Mouse (Mus musculus) heart, postnatal 0 days (tissue): ENCODE data around the gene Pigm. TPM values are rescaled to one million over a fixed set of nuclear protein-coding genes. Genes with fewer than 3 reads are reported as not detected.

Experiments used
- ATAC-seq: fragments of 200-750 bp; cut with Nextera tagmentation; 2 replicates; pipeline ENCODE4 v1.8.0; 2017; ENCODE audit warnings: low read depth, moderate number of reproducible peaks, moderate library complexity; ENCODE audit not compliant: insufficient read depth
- DNase-seq: peaks from one replicate; pipeline ENCODE4 v3.0.0-alpha.2; 2016; ENCODE audit warnings: low spot score
- H3K27ac ChIP-seq: fragments of 300-500 bp; sonication (generic); 2 replicates; pipeline ENCODE4 v1.5.1; 2014; ENCODE audit warnings: low read depth, mild to moderate bottlenecking
- H3K27me3 ChIP-seq: fragments of 300-500 bp; sonication (generic); 2 replicates; pipeline ENCODE4 v1.6.1; 2014; ENCODE audit warnings: low read length, mixed read lengths; ENCODE audit not compliant: control insufficient read depth, insufficient read depth
- H3K36me3 ChIP-seq: fragments of 300-500 bp; sonication (generic); replicated peaks from 2 replicates; pipeline ENCODE4 v1.6.1; 2014; ENCODE audit warnings: low read length, mixed read lengths; ENCODE audit not compliant: control insufficient read depth, insufficient read depth
- H3K4me1 ChIP-seq: fragments of 300-500 bp; sonication (generic); 2 replicates; pipeline ENCODE4 v1.6.1; 2014; ENCODE audit warnings: antibody characterized with exemption; ENCODE audit not compliant: control insufficient read depth, insufficient read depth
- H3K4me2 ChIP-seq: fragments of 300-500 bp; sonication (generic); 2 replicates; pipeline ENCODE4 v1.6.1; 2014; ENCODE audit warnings: low read depth, mild to moderate bottlenecking, low read length, moderate library complexity
- H3K4me3 ChIP-seq: fragments of 300-500 bp; sonication (generic); 2 replicates; pipeline ENCODE4 v1.5.1; 2014; ENCODE audit warnings: low read depth, low read length
- H3K9ac ChIP-seq: fragments of 300-500 bp; sonication (generic); replicated peaks from 2 replicates; pipeline ENCODE4 v1.6.1; 2014; ENCODE audit warnings: low read depth, low read length, mixed read lengths
- H3K9me3 ChIP-seq: fragments of 300-500 bp; sonication (generic); replicated peaks from 2 replicates; pipeline ENCODE4 v1.6.1; 2016; ENCODE audit warnings: low read length; ENCODE audit not compliant: control insufficient read depth
- CTCF ChIP-seq: IDR thresholded peaks from 2 replicates; pipeline ENCODE4 v1.5.1; 2016; ENCODE audit warnings: antibody characterized with exemption, control low read depth, low read depth
- EP300 ChIP-seq: IDR thresholded peaks from 2 replicates; pipeline ENCODE4 v1.6.1; 2016; ENCODE audit warnings: antibody characterized with exemption, low read depth
- WGBS: fragments of 180-500 bp; shearing (Covaris S2); extraction: QIAGEN DNeasy Blood & Tissue Kit; methylation state at CpG from one replicate; pipeline ENCODE4 v1.1.7; 2014; 5-methylcytosine and 5-hydroxymethylcytosine counted together
- polyA plus RNA-seq: library from polyadenylated mRNA; unstranded; fragments of >200 nt; fragmentation: Nextera tagmentation; extraction: Ambion mirVana; gene quantifications from 2 replicates; pipeline ENCODE4 v1.2.1, GENCODE M21; 2015
- total RNA-seq: library from RNA; depleted of rRNA; stranded (reverse); fragments of >200 nt; gene quantifications from 2 replicates; pipeline ENCODE4 v1.2.3, GENCODE M21; 2014; ENCODE audit warnings: low replicate concordance

The Pigm gene
- total and polyA plus RNA-seq, 2 experiments from 2014 or later: 2.2 to 13.8 TPM

GRCm38 (mm10) chr1:172352001-172352400 lies 24.3 kb upstream of the Pigm start:
- DNase-seq (no peak), ATAC-seq (no peak)
- Histone ChIP-seq H3K9me3 (no peaks in the 10 kb centered on the region), H3K4me2 (no peak overlapping the region), H3K4me1 (peaks cover 2% of the 10 kb centered on the region; the same call in 1 of the 2 replicates), H3K27me3 (peaks cover 31% of the 10 kb centered on the region; the same call in 1 of the 2 replicates), H3K36me3 (no peaks in the 10 kb centered on the region), H3K27ac (no peak overlapping the region), H3K4me3 (no peak overlapping the region), H3K9ac (no peak overlapping the region)
- no peak for TF ChIP-seq CTCF
- TF ChIP-seq EP300: no peak
- WGBS: 57% methylated on average over 6 of the region's 6 CpGs

- no peak overlapping the region for H3K9ac ChIP-seq
- 67% methylated on average over 3 of the region's 3 CpGs for WGBS
- DNase-seq (no peak), ATAC-seq (no peak)
- H3K9me3 ChIP-seq: no peaks in the 10 kb centered on the region
- no peaks in the 10 kb centered on the region for H3K36me3 ChIP-seq
- peaks cover 2% of the 10 kb centered on the region; the same call in 1 of the 2 replicates for H3K4me1 ChIP-seq
- H3K4me3 ChIP-seq: no peak overlapping the region
- no peak overlapping the region for H3K27ac ChIP-seq
- H3K27me3 ChIP-seq: peaks cover 33% of the 10 kb centered on the region; the same call in 1 of the 2 replicates
- TF ChIP-seq EP300 (no peak), CTCF (no peak)
- no peak overlapping the region for H3K4me2 ChIP-seq
Measured at GRCm38 (mm10) chr1:172352453-172352852, 23.9 kb upstream of the Pigm start.

- no peak for DNase-seq
- Histone ChIP-seq H3K36me3 (no peaks in the 10 kb centered on the region), H3K9ac (no peak overlapping the region), H3K27ac (no peak overlapping the region), H3K4me2 (no peak overlapping the region), H3K27me3 (peaks cover 21% of the 10 kb centered on the region; the same call in 1 of the 2 replicates), H3K4me3 (no peak overlapping the region), H3K9me3 (no peaks in the 10 kb centered on the region), H3K4me1 (no peaks in the 10 kb centered on the region; the same call in 1 of the 2 replicates)
- ATAC-seq: no peak
- WGBS: 48% methylated on average over 3 of the region's 3 CpGs
- TF ChIP-seq CTCF (no peak), EP300 (no peak)
Measured at GRCm38 (mm10) chr1:172355336-172355735, 21.0 kb upstream of the Pigm start.

- Histone ChIP-seq H3K9ac (no peak overlapping the region), H3K4me3 (no peak overlapping the region), H3K27ac (no peak overlapping the region), H3K9me3 (no peaks in the 10 kb centered on the region), H3K4me1 (no peaks in the 10 kb centered on the region), H3K4me2 (no peak overlapping the region), H3K36me3 (no peaks in the 10 kb centered on the region), H3K27me3 (peaks cover 8% of the 10 kb centered on the region; the same call in 1 of the 2 replicates)
- DNase-seq (peak; percentile 43), ATAC-seq (peak; percentile 70)
- TF ChIP-seq CTCF: peak; percentile 78
- TF ChIP-seq EP300: no peak
- 0% methylated on average over 1 of the region's 1 CpGs for WGBS
Measured at GRCm38 (mm10) chr1:172357550-172357949, 18.8 kb upstream of the Pigm start.

- 68% methylated on average over 10 of the region's 10 CpGs for WGBS
- ATAC-seq: no peak
- H3K27me3 ChIP-seq: peaks cover 8% of the 10 kb centered on the region; the same call in 1 of the 2 replicates
Measured at GRCm38 (mm10) chr1:172358341-172358740, 18.0 kb upstream of the Pigm start.

GRCm38 (mm10) chr1:172364684-172365083 lies 11.7 kb upstream of the Pigm start:
- WGBS: 10% methylated on average over 6 of the region's 6 CpGs
- H3K4me2 ChIP-seq: peak overlapping the region; percentile 15; the same call in 1 of the 2 replicates

More at GRCm38 (mm10) chr1:172358341-172358740, 18.0 kb upstream of the Pigm start:
- Histone ChIP-seq H3K9ac (no peak overlapping the region), H3K4me2 (no peak overlapping the region), H3K36me3 (no peaks in the 10 kb centered on the region), H3K4me1 (no peaks in the 10 kb centered on the region), H3K4me3 (no peak overlapping the region), H3K27ac (no peak overlapping the region), H3K9me3 (no peaks in the 10 kb centered on the region)
- TF ChIP-seq EP300: no peak
- TF ChIP-seq CTCF: no peak
- no peak for DNase-seq

More at GRCm38 (mm10) chr1:172364684-172365083, 11.7 kb upstream of the Pigm start:
- H3K36me3 ChIP-seq: no peaks in the 10 kb centered on the region
- peak; percentile 67 for ATAC-seq
- H3K4me1 ChIP-seq: peaks cover 7% of the 10 kb centered on the region; the same call in 1 of the 2 replicates
- no peaks in the 10 kb centered on the region for H3K9me3 ChIP-seq
- H3K4me3 ChIP-seq: no peak overlapping the region
- H3K9ac ChIP-seq: no peak overlapping the region
- TF ChIP-seq CTCF (peak; percentile 59), EP300 (no peak)
- H3K27ac ChIP-seq: no peak overlapping the region
- H3K27me3 ChIP-seq: no peaks in the 10 kb centered on the region; the same call in 1 of the 2 replicates
- peak; percentile 71 for DNase-seq
